Mouse (Mus musculus): ENCODE data around the gene Atf7ip.

Gene Atf7ip

GRCm38 (mm10) chr6:136486801-136487553 lies 19.0 kb upstream of the Atf7ip start:
- no peak for DNase-seq (ENCODE audit: low read depth)

GRCm38 (mm10) chr6:136487554-136487950 lies 18.4 kb upstream of the Atf7ip start:
- no peak for DNase-seq (ENCODE audit: low read depth)

- no peak for DNase-seq (ENCODE audit: low read depth)
Observed at GRCm38 (mm10) chr6:136489899-136490298, 16.1 kb upstream of the Atf7ip start.

- DNase-seq (ENCODE audit: low read depth): no peak
Observed at GRCm38 (mm10) chr6:136490516-136491475, 15.2 kb upstream of the Atf7ip start.

- no peak for DNase-seq (ENCODE audit: low read depth)
Observed at GRCm38 (mm10) chr6:136491631-136492030, 14.3 kb upstream of the Atf7ip start.

- DNase-seq (ENCODE audit: low read depth): peak; percentile 48
Observed at GRCm38 (mm10) chr6:136492251-136492650, 13.7 kb upstream of the Atf7ip start.

- DNase-seq (ENCODE audit: low read depth): no peak
Observed at GRCm38 (mm10) chr6:136493486-136493885, 12.5 kb upstream of the Atf7ip start.

- no peak for DNase-seq (ENCODE audit: low read depth)
Observed at GRCm38 (mm10) chr6:136493910-136494751, 11.8 kb upstream of the Atf7ip start.

GRCm38 (mm10) chr6:136495023-136495422 lies 10.9 kb upstream of the Atf7ip start:
- DNase-seq (ENCODE audit: low read depth): no peak

- no peak for DNase-seq (ENCODE audit: low read depth)
Observed at GRCm38 (mm10) chr6:136497744-136498143, 8.2 kb upstream of the Atf7ip start.

GRCm38 (mm10) chr6:136499292-136499977 lies 6.5 kb upstream of the Atf7ip start:
- DNase-seq (ENCODE audit: low read depth): peak; percentile 34

- no peak for DNase-seq (ENCODE audit: low read depth)
Observed at GRCm38 (mm10) chr6:136508652-136509051, 2.7 kb downstream of the Atf7ip start.

GRCm38 (mm10) chr6:136510945-136511344 lies 5.0 kb downstream of the Atf7ip start:
- no peak for DNase-seq (ENCODE audit: low read depth)

- DNase-seq (ENCODE audit: low read depth): no peak
Observed at GRCm38 (mm10) chr6:136512351-136512750, 6.4 kb downstream of the Atf7ip start.

GRCm38 (mm10) chr6:136516626-136517025 lies 10.7 kb downstream of the Atf7ip start:
- no peak for DNase-seq (ENCODE audit: low read depth)

- DNase-seq (ENCODE audit: low read depth): no peak
Observed at GRCm38 (mm10) chr6:136517221-136517620, 11.3 kb downstream of the Atf7ip start.

- DNase-seq (ENCODE audit: low read depth): peak; percentile 99
Observed at GRCm38 (mm10) chr6:136518537-136519246, 12.7 kb downstream of the Atf7ip start.

- no peak for DNase-seq (ENCODE audit: low read depth)
Observed at GRCm38 (mm10) chr6:136519254-136519653, 13.3 kb downstream of the Atf7ip start.

GRCm38 (mm10) chr6:136520361-136520760 lies 14.4 kb downstream of the Atf7ip start:
- DNase-seq (ENCODE audit: low read depth): no peak

- no peak for DNase-seq (ENCODE audit: low read depth)
Observed at GRCm38 (mm10) chr6:136521681-136522080, 15.7 kb downstream of the Atf7ip start.

GRCm38 (mm10) chr6:136522658-136523057 lies 16.7 kb downstream of the Atf7ip start:
- no peak for DNase-seq (ENCODE audit: low read depth)
